Mouse (Mus musculus) bone marrow macrophage, adult 2 months (primary cell): ENCODE results near the gene Tapbpl. TPM values are rescaled to one million over a fixed set of nuclear protein-coding genes. Genes with fewer than 3 reads are reported as not detected.

ENCODE experiments used
- H3K27ac ChIP-seq: 2 replicates; pipeline ENCODE4 v1.5.1; 2012; ENCODE audit warnings: low read depth, low read length; ENCODE audit not compliant: insufficient read depth
- H3K4me1 ChIP-seq: 2 replicates; pipeline ENCODE4 v1.6.1; 2012; ENCODE audit warnings: low read length; ENCODE audit not compliant: control insufficient read depth, insufficient read depth
- H3K4me3 ChIP-seq: 2 replicates; pipeline ENCODE4 v1.5.1; 2012; ENCODE audit warnings: mild to moderate bottlenecking, low read length, moderate library complexity; ENCODE audit not compliant: insufficient read depth
- CTCF ChIP-seq: IDR thresholded peaks from 2 replicates; pipeline ENCODE4 v1.5.1; 2012; ENCODE audit warnings: low read depth, mild to moderate bottlenecking, low read length, moderate library complexity
- POLR2A ChIP-seq: IDR thresholded peaks from 2 replicates; pipeline ENCODE4 v1.6.1; 2012; ENCODE audit warnings: mild to moderate bottlenecking, low read depth, low read length, borderline replicate concordance
- polyA plus RNA-seq: library from polyadenylated mRNA; stranded (reverse); fragments of >200 nt; gene quantifications from 2 replicates; pipeline ENCODE4 v1.2.4, GENCODE M21; 2012; ENCODE audit not compliant: missing spikeins, insufficient read depth, insufficient read length

The Tapbpl gene
- polyA plus RNA-seq, 1 experiment = 16.2 TPM

DNA sequence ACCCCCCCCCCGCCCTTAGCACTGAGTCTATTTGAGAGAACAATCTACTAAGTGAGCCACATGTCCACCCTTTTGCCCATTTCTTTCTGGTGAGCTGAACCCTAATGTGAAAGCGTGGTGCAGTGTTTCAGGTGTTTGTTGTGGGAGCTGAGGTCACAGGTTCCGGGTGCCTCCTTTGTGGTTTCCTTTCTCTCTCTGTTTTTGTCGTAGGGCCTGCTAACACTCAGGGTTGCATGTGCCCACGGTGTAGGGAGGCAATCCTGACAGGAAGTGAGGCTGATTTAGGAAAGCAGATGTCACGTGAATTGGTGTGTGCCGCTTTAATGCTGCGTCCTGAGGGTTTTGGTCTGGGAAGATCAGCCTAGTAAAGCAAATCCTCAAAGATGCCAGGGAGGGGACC lies 9.9 kb upstream of the Tapbpl start:
- H3K27ac ChIP-seq = no peak overlapping the region
- H3K4me1 ChIP-seq = peaks cover 36% of the 10 kb centered on the region
- TF ChIP-seq CTCF (no peak), POLR2A (no peak)
- H3K4me3 ChIP-seq = no peak overlapping the region

DNA sequence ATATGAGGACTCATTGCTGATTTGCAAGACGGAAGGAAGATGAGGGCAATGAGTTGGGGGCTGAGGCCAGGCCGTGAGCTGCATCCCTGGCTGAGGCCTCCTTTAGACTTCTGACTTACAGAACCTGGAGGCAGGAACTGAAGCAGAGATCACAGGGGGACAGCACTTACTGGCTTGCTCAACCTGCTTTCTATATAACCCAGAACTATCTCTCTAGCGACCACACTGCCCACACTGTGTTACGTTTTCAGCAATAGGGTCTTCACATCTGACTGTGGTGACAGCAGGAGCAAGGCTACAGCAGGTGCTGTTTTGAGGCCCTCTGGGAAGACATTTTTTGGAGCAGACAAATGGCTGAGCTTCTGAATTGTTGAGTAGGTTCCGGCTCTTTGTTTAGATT lies 9.0 kb upstream of the Tapbpl start:
- TF ChIP-seq CTCF (no peak), POLR2A (no peak)
- Histone ChIP-seq H3K4me1 (peaks cover 32% of the 10 kb centered on the region), H3K27ac (no peak overlapping the region)

DNA sequence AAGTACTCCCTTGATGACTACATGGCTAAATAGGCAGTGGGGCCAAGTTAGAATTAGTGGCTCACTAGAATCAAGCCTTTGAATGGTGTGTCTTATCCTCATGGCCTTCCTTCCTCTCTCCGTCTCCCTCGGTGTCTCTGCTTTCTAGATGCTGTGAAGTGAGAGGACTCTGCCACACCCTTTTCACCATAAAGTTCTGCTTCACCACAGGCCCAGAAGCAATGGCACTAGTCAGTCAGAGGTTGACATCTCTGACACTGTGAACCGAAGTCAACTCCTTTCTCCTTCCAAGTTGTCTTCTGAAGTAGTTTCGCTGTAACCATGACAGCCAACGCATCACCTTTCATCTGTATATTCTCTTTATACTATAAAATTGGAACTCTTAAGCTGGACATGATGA lies 7.9 kb upstream of the Tapbpl start:
- Histone ChIP-seq H3K4me3 (no peak overlapping the region), H3K27ac (no peak overlapping the region), H3K4me1 (peaks cover 28% of the 10 kb centered on the region)
- TF ChIP-seq CTCF (no peak), POLR2A (no peak)

More for the DNA sequence above, 9.0 kb upstream of the Tapbpl start:
- no peak overlapping the region for H3K4me3 ChIP-seq

DNA sequence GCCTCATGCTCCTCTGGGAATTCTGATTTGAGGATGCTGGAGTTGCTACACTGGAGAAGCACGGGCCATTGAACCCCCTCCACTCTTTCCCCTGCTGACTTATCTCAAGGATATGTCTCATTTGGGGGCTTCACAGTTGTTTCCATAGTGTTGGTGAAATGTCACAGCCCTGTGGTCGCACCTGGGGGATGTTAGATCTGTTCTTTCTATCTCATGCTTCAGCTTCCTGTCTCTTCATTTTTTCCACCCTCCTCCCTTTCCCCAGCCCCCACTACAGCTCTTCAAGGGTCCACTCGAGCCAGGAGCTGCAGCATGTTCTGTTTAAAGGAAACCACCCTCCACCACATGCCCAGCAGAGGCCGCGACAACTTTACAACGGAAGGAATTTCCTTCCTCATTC lies 6.7 kb upstream of the Tapbpl start:
- TF ChIP-seq POLR2A (no peak), CTCF (no peak)
- Histone ChIP-seq H3K27ac (no peak overlapping the region), H3K4me3 (no peak overlapping the region), H3K4me1 (peaks cover 21% of the 10 kb centered on the region)

DNA sequence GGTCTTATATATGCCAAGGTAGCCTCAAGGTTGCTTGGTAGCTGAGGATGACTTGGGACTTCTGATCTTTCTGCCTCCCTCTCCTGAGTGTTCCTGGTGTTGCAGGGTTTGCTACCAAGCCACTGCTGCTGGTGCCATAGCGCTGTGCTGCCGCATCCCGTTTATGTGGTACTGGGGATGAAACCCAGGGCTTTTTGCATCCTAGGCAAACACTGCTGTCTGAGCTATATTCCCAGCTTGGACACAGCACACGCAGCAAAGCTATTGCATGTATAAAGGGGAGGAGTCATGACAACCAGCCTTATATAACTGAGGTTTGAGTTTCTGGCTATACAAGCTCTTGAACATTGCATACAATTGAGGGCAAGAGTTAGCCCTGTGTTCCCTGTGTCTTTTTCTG lies 5.8 kb upstream of the Tapbpl start:
- H3K4me3 ChIP-seq = no peak overlapping the region
- H3K4me1 ChIP-seq = peaks cover 20% of the 10 kb centered on the region
- H3K27ac ChIP-seq = no peak overlapping the region
- TF ChIP-seq CTCF (no peak), POLR2A (no peak)

DNA sequence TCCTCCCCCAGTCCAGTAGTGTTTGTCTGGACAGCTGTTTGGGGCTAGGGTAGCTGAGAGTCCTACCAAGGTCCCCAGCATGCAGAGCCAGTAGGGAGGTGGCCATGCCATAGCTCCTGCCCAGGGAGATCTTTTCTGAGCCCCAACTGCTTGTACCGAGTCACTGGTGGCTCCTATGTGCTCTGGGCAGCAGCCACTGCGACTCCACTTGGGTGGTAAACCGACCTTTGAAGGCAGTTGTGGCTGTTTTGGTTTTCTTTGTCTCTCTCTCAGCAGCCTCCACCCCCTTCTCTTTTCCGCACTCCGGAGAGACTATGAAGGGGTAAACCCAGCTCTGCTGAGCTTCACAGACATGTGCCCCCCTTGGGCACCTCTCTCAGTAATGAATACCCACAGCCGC lies 5.1 kb upstream of the Tapbpl start, which contains the start of gene Cd27:
Gene Cd27, minus strand, starts transcription at position 229 of the 400 bp plus-strand sequence.
- H3K27ac ChIP-seq = no peak within 1 kb of the TSS

DNA sequence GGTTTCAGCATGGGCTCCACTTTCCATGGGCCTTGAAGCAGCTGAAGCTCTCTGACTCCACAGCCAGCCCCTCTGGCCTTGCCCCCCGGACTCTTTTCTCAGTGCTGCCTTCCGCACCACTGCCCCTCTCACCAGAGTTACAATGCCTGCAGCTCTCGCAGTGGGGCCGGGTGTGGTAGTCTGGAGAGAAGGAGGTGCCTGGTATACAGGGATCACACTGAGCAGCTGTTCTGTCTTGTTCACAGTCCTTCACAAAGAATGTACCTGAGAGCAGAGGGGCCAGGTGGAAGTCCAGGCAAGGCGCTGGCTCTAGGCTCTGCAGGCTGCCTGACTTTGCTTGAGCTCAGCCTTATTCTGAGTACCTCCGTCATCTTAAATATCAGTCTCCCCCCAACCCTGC lies 4.7 kb upstream of the Tapbpl start:
- TF ChIP-seq POLR2A (no peak), CTCF (no peak)
- no peak overlapping the region for H3K27ac ChIP-seq
- H3K4me3 ChIP-seq = no peak overlapping the region
- peaks cover 23% of the 10 kb centered on the region for H3K4me1 ChIP-seq

More for the DNA sequence above, 5.1 kb upstream of the Tapbpl start, which contains the start of gene Cd27:
- no peak for TF ChIP-seq POLR2A
- TF ChIP-seq CTCF = no peak
- Histone ChIP-seq H3K4me3 (no peak within 1 kb of the TSS), H3K4me1 (peaks cover 23% of the 10 kb centered on the region)

DNA sequence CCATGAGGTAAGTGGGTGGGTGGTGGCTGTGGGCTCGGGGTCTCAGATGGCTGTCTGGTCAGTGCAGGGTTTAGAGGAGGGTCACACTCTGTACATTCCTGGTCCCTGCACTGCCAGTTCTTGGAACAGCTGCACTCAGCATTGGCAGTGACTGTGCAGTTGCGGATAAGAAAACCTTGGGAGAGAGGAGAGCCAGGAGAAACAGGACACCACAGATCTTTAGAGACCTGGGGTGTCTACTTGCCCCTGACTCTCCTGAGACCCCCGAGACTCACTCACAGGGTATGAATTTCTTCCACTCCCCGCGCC lies 2.8 kb upstream of the Tapbpl start:
- Histone ChIP-seq H3K4me3 (no peak overlapping the region), H3K4me1 (peaks cover 23% of the 10 kb centered on the region), H3K27ac (no peak overlapping the region)
- no peak for TF ChIP-seq CTCF
- TF ChIP-seq POLR2A = no peak

DNA sequence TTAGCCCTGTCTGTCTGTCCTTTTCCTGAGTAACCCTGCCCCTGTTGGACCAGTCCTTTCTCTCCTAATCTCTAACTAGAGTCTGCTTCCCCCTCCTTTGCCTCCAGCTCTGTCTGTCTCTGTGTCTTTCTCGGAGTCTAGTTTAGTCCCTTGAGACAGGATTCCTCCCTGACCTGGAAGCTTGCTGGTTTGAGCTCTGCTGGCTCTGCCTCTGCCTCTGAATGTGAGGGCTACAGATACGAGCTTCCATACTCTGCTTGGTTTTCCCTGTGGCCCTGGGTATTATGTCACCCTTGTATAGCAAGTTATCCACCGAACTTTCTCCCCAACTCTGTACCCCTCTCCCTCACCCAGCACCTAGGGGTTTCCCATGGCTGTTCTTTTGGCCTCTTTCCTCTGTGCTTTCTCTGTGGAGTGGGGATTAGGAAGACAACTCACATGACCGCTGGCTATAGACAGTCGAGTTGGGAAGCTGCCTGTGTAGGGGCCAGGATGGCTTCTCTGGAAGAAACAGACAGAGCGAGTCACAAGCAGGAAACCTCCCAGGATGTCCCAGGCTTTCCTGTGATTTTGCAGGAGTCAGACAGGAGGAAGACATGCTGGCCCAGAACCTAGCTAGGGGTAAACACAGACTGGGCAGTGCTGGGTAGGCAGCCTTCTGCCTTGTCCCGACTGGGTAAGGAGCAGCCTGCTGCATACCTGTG lies 2.3 kb upstream of the Tapbpl start:
- no peak overlapping the region for H3K27ac ChIP-seq
- H3K4me1 ChIP-seq = peaks cover 22% of the 10 kb centered on the region
- TF ChIP-seq CTCF = no peak
- no peak for TF ChIP-seq POLR2A
- H3K4me3 ChIP-seq = no peak overlapping the region

DNA sequence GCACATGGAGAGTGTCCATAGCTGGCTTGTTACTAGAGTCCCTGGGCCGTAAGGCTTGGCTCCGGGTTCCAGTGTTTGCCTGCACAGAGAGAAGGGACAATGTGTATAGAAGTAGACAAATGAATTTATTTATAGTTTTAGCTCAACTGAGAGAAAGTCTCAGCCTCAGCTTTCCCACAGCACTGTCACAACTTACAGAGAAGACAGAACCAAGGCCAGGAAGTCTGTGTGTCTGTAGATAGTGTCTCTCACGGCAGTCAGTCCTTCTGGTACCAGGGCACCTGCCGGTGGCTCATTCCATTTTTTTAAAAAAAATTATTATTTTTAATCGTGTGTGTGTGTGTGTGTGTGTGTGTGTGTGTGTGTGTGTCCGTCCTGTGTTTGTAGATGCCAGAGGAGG lies 856 bp upstream of the Tapbpl start:
- peaks cover 14% of the 10 kb centered on the region for H3K4me1 ChIP-seq
- no peak overlapping the region for H3K27ac ChIP-seq
- H3K4me3 ChIP-seq = no peak overlapping the region
- TF ChIP-seq POLR2A = no peak
- no peak for TF ChIP-seq CTCF
